Mouse (Mus musculus) small intestine, adult 2 months (tissue): ENCODE data around the gene Zfp1.

Experiments
- CTCF ChIP-seq: fragments of 200-500 bp; IDR thresholded peaks from 2 replicates; pipeline ENCODE4 v1.5.1; 2012; ENCODE audit warnings: low read depth, mild to moderate bottlenecking, control low read depth, inconsistent platforms, low read length, moderate library complexity, mixed read lengths; ENCODE audit not compliant: insufficient replicate concordance, insufficient read length; ENCODE audit errors: extremely low read depth
- POLR2A ChIP-seq: fragments of 200-500 bp; IDR thresholded peaks from 2 replicates; pipeline ENCODE4 v1.6.1; 2012; ENCODE audit warnings: low read depth, mild to moderate bottlenecking, control low read depth, inconsistent platforms, low read length, moderate library complexity

- no peak for TF ChIP-seq CTCF
- TF ChIP-seq POLR2A = no peak
Measured at GRCm38 (mm10) chr8:111700740-111701139, 57.5 kb downstream of the Zfp1 start.
